Mouse (Mus musculus): ENCODE results near the gene Fam229a. TPM values are rescaled to one million over a fixed set of nuclear protein-coding genes. Genes with fewer than 3 reads are reported as not detected.

Fam229a gene
- polyA plus RNA-seq, 3 experiments from 2014 or later = not detected

GRCm38 (mm10) chr4:129495672-129496562 is 4.9 kb downstream of the Fam229a start:
- ATAC-seq = no peak

GRCm38 (mm10) chr4:129496631-129497030 is 5.6 kb downstream of the Fam229a start:
- peak; percentile 65 for ATAC-seq

- ATAC-seq = no peak
These were observed 8.0 kb downstream of the Fam229a start for GRCm38 (mm10) chr4:129498941-129499340.

GRCm38 (mm10) chr4:129500017-129500416 is 9.0 kb downstream of the Fam229a start:
- ATAC-seq = no peak

- ATAC-seq = peak; percentile 74
These were observed 9.9 kb downstream of the Fam229a start for GRCm38 (mm10) chr4:129500607-129501566.

- ATAC-seq = no peak
These were observed 11.4 kb downstream of the Fam229a start for GRCm38 (mm10) chr4:129502327-129502888.

- no peak for ATAC-seq
These were observed 12.0 kb downstream of the Fam229a start for GRCm38 (mm10) chr4:129502901-129503444.

GRCm38 (mm10) chr4:129505511-129505910 is 14.5 kb downstream of the Fam229a start:
- no peak for ATAC-seq

- peak; percentile 92 for ATAC-seq
These were observed 16.6 kb downstream of the Fam229a start for GRCm38 (mm10) chr4:129507434-129508236.

- no peak for ATAC-seq
These were observed 17.2 kb downstream of the Fam229a start for GRCm38 (mm10) chr4:129508237-129508515.

GRCm38 (mm10) chr4:129508834-129509600 is 18.0 kb downstream of the Fam229a start:
- no peak for ATAC-seq

- no peak for ATAC-seq
These were observed 18.7 kb downstream of the Fam229a start for GRCm38 (mm10) chr4:129509650-129510049.

- ATAC-seq = no peak
These were observed 19.9 kb downstream of the Fam229a start for GRCm38 (mm10) chr4:129510723-129511412.

GRCm38 (mm10) chr4:129511413-129512096 is 20.6 kb downstream of the Fam229a start:
- ATAC-seq = no peak

GRCm38 (mm10) chr4:129513086-129513767 is 22.2 kb downstream of the Fam229a start, which contains the start of gene Marcksl1:
Gene Marcksl1 (plus strand): TSS chr4:129513581.
- peak; percentile 79 for ATAC-seq

GRCm38 (mm10) chr4:129513891-129514290 is 22.9 kb downstream of the Fam229a start:
- ATAC-seq = no peak

- peak; percentile 71 for ATAC-seq
These were observed 23.4 kb downstream of the Fam229a start for GRCm38 (mm10) chr4:129514300-129514898.

GRCm38 (mm10) chr4:129516925-129517324 is 25.9 kb downstream of the Fam229a start:
- ATAC-seq = no peak

GRCm38 (mm10) chr4:129518519-129518918 is 27.5 kb downstream of the Fam229a start:
- ATAC-seq = no peak

Measured in inflammation-experienced regulatory T-cells, adult 6 months (primary cell).